Mouse (Mus musculus) embryo, embryonic 10 days (tissue): ENCODE results near the gene Commd7.
"Not testable (repeated sequence)": the region's sequence is repeated elsewhere in the genome, so short reads cannot be mapped to it uniquely, and the experiment has no call there.

Experiments
- DNase-seq: peaks from one replicate; pipeline ENCODE4 v3.0.0-alpha.2; 2015; ENCODE audit warnings: low spot score

The Commd7 gene

GRCm38 (mm10) chr2:153631976-153632870 is at the start of gene Commd7:
Gene Commd7, minus strand, starts transcription at chr2:153632781.
- peak; percentile 90 for DNase-seq

GRCm38 (mm10) chr2:153679959-153680358 is 47.4 kb upstream of the Commd7 start:
- no peak for DNase-seq

GRCm38 (mm10) chr2:153677550-153677949 is 45.0 kb upstream of the Commd7 start:
- no peak for DNase-seq

- DNase-seq: no peak
These were observed 44.4 kb upstream of the Commd7 start for GRCm38 (mm10) chr2:153676944-153677343.

GRCm38 (mm10) chr2:153675364-153675763 is 42.8 kb upstream of the Commd7 start:
- not testable (repeated sequence) for DNase-seq

- DNase-seq: no peak
These were observed 40.0 kb upstream of the Commd7 start for GRCm38 (mm10) chr2:153672619-153673018.

- no peak for DNase-seq
These were observed 37.5 kb upstream of the Commd7 start for GRCm38 (mm10) chr2:153670111-153670510.

- DNase-seq: peak; percentile 83
These were observed 36.3 kb upstream of the Commd7 start for GRCm38 (mm10) chr2:153668754-153669376.

- no peak for DNase-seq
These were observed 32.8 kb upstream of the Commd7 start for GRCm38 (mm10) chr2:153665401-153665800.

- peak; percentile 56 for DNase-seq
These were observed 28.0 kb upstream of the Commd7 start for GRCm38 (mm10) chr2:153660616-153661015.

GRCm38 (mm10) chr2:153657659-153658058 is 25.1 kb upstream of the Commd7 start:
- not testable (repeated sequence) for DNase-seq

- DNase-seq: peak; percentile 36
These were observed 19.1 kb upstream of the Commd7 start for GRCm38 (mm10) chr2:153651681-153652080.

GRCm38 (mm10) chr2:153650014-153650687 is 17.6 kb upstream of the Commd7 start:
- DNase-seq: peak; percentile 36

GRCm38 (mm10) chr2:153649298-153650013 is 16.9 kb upstream of the Commd7 start, which contains the start of gene Dnmt3b:
Gene Dnmt3b, plus strand, starts transcription at chr2:153649450.
- peak; percentile 79 for DNase-seq

- DNase-seq: peak; percentile 43
These were observed 16.3 kb upstream of the Commd7 start for GRCm38 (mm10) chr2:153648773-153649297.

GRCm38 (mm10) chr2:153642999-153643398 is 10.4 kb upstream of the Commd7 start:
- DNase-seq: no peak

GRCm38 (mm10) chr2:153642496-153642895 is 9.9 kb upstream of the Commd7 start:
- DNase-seq: no peak

GRCm38 (mm10) chr2:153638977-153639680 is 6.5 kb upstream of the Commd7 start:
- DNase-seq: no peak

- DNase-seq: no peak
These were observed 678 bp upstream of the Commd7 start for GRCm38 (mm10) chr2:153633259-153633658.

GRCm38 (mm10) chr2:153632871-153633226 is 268 bp upstream of the Commd7 start:
- no peak for DNase-seq

GRCm38 (mm10) chr2:153630950-153631349 is 1.6 kb downstream of the Commd7 start:
- no peak for DNase-seq
